Mouse (Mus musculus): ENCODE data around the gene Txnrd1. TPM values are rescaled to one million over a fixed set of nuclear protein-coding genes. Genes with fewer than 3 reads are reported as not detected.

The Txnrd1 gene
- total RNA-seq, 2 experiments from 2014 or later: 53.1 to 54.0 TPM

GRCm38 (mm10) chr10:82859533-82859915 lies 25.8 kb downstream of the Txnrd1 start:
- H3K27ac ChIP-seq: peak overlapping the region; percentile 90
- no peak for DNase-seq (ENCODE audit: low spot score in 2 of 2)
- TF ChIP-seq CTCF (conservative IDR thresholded peaks at IDR 0.05): peak; percentile 53
- peak overlapping the region; percentile 90 for H3K4me3 ChIP-seq

GRCm38 (mm10) chr10:82860181-82860928 lies 26.6 kb downstream of the Txnrd1 start:
- peak overlapping the region; percentile 90 for H3K4me3 ChIP-seq
- no peak; the same call in 1 of the 2 replicates for TF ChIP-seq CTCF (conservative IDR thresholded peaks at IDR 0.05)
- DNase-seq (ENCODE audit: low spot score in 2 of 2): peak; percentile 18 to 23
- peak overlapping the region; percentile 84 for H3K27ac ChIP-seq

- H3K4me3 ChIP-seq: peak overlapping the region; percentile 90
- no peak for TF ChIP-seq CTCF (conservative IDR thresholded peaks at IDR 0.05)
- H3K27ac ChIP-seq: peak overlapping the region; percentile 84
- DNase-seq (ENCODE audit: low spot score in 2 of 2): no peak
Observed at GRCm38 (mm10) chr10:82860929-82861315, 27.2 kb downstream of the Txnrd1 start.

- TF ChIP-seq CTCF (conservative IDR thresholded peaks at IDR 0.05): no peak
- no peak for DNase-seq (ENCODE audit: low spot score in 2 of 2)
- no peak overlapping the region for H3K4me3 ChIP-seq
- no peak overlapping the region for H3K27ac ChIP-seq
Observed at GRCm38 (mm10) chr10:82863106-82863680, 29.4 kb downstream of the Txnrd1 start.

- Histone ChIP-seq H3K4me3 (no peak overlapping the region), H3K27ac (no peak overlapping the region)
- TF ChIP-seq CTCF (conservative IDR thresholded peaks at IDR 0.05): no peak
- no peak for DNase-seq (ENCODE audit: low spot score in 2 of 2)
Observed at GRCm38 (mm10) chr10:82863827-82864226, 30.1 kb downstream of the Txnrd1 start.

- TF ChIP-seq CTCF (conservative IDR thresholded peaks at IDR 0.05): no peak
- Histone ChIP-seq H3K4me3 (no peak within 1 kb of the TSS), H3K27ac (no peak within 1 kb of the TSS)
- DNase-seq (ENCODE audit: low spot score in 2 of 2): no peak
Observed at GRCm38 (mm10) chr10:82866356-82866755, 32.6 kb downstream of the Txnrd1 start, which contains the start of gene Eid3. Eid3 (plus strand) TSS chr10:82866626.

GRCm38 (mm10) chr10:82866832-82867231 lies 33.1 kb downstream of the Txnrd1 start:
- no peak overlapping the region for H3K27ac ChIP-seq
- no peak for DNase-seq (ENCODE audit: low spot score in 2 of 2)
- no peak for TF ChIP-seq CTCF (conservative IDR thresholded peaks at IDR 0.05)
- no peak overlapping the region for H3K4me3 ChIP-seq

GRCm38 (mm10) chr10:82868418-82869086 lies 34.8 kb downstream of the Txnrd1 start:
- no peak for DNase-seq (ENCODE audit: low spot score in 2 of 2)
- Histone ChIP-seq H3K27ac (no peak overlapping the region), H3K4me3 (no peak overlapping the region)
- no peak for TF ChIP-seq CTCF (conservative IDR thresholded peaks at IDR 0.05)

- DNase-seq (ENCODE audit: low spot score in 2 of 2): no peak
Observed at GRCm38 (mm10) chr10:82875446-82875845, 41.7 kb downstream of the Txnrd1 start.

GRCm38 (mm10) chr10:82876076-82876796 lies 42.5 kb downstream of the Txnrd1 start:
- Histone ChIP-seq H3K4me3 (no peak overlapping the region), H3K27ac (no peak overlapping the region)
- peak; percentile 76 for TF ChIP-seq CTCF (conservative IDR thresholded peaks at IDR 0.05)
- peak in 1 of 2 experiments; percentile 34 for DNase-seq (ENCODE audit: low spot score in 2 of 2)

More at GRCm38 (mm10) chr10:82875446-82875845, 41.7 kb downstream of the Txnrd1 start:
- Histone ChIP-seq H3K27ac (no peak overlapping the region), H3K4me3 (no peak overlapping the region)
- no peak for TF ChIP-seq CTCF (conservative IDR thresholded peaks at IDR 0.05)

- Histone ChIP-seq H3K4me3 (no peak overlapping the region), H3K27ac (no peak overlapping the region)
- DNase-seq (ENCODE audit: low spot score in 2 of 2): no peak
- TF ChIP-seq CTCF (conservative IDR thresholded peaks at IDR 0.05): no peak
Observed at GRCm38 (mm10) chr10:82887354-82887753, 53.6 kb downstream of the Txnrd1 start.

- Histone ChIP-seq H3K27ac (no peak overlapping the region), H3K4me3 (no peak overlapping the region)
- DNase-seq (ENCODE audit: low spot score in 2 of 2): no peak
- TF ChIP-seq CTCF (conservative IDR thresholded peaks at IDR 0.05): no peak
Observed at GRCm38 (mm10) chr10:82888576-82888975, 54.8 kb downstream of the Txnrd1 start.

Measured in layer of hippocampus, adult 2 months (tissue).